Comparison of ENCODE assay signal across 14 mouse cellular contexts in genomic region chr7:116298389-116298788, GRCm38 (mm10). TPM values are rescaled to one million over a fixed set of nuclear protein-coding genes. Genes with fewer than 3 reads are reported as not detected.
DNase-seq lines count a peak whose midpoint lies in the region; ATAC-seq lines count a peak whose summit lies in the region.
"Had no signal": no experiment of that assay in that cellular context is flagged by ENCODE, and none has a peak within 500 bp of the region (broad histone marks: within the 10 kb centered on the region; RNA-seq: fewer than 3 reads in every experiment).

No protein-coding gene starts in this region.

- no peaks in the 10 kb centered on the region for H3K27me3 ChIP-seq in forebrain, embryonic 10.5 days (ENCODE audit: poor library complexity, severe bottlenecking)
- H3K27me3 ChIP-seq in forebrain, embryonic 12.5 days = no peaks in the 10 kb centered on the region
- no peaks in the 10 kb centered on the region for H3K27me3 ChIP-seq in midbrain, embryonic 10.5 days (ENCODE audit: low read depth, poor library complexity, severe bottlenecking)
- no peaks in the 10 kb centered on the region for H3K27me3 ChIP-seq in midbrain, embryonic 16.5 days (ENCODE audit: control insufficient read depth, insufficient read depth, low read depth, low read length)
- no peaks in the 10 kb centered on the region for H3K27me3 ChIP-seq in forebrain, embryonic 16.5 days (replicated peaks; ENCODE audit: control insufficient read depth, insufficient read depth, low read length)
- H3K27me3 ChIP-seq: heart, embryonic 12.5 days; limb, embryonic 12.5 days; midbrain, embryonic 15.5 days had no signal

- peaks cover 23% of the 10 kb centered on the region for H3K36me3 ChIP-seq in forebrain, embryonic 10.5 days (replicated peaks)
- no peaks in the 10 kb centered on the region for H3K36me3 ChIP-seq in forebrain, embryonic 12.5 days (replicated peaks)
- peaks cover 12% of the 10 kb centered on the region; the same call in 1 of the 2 replicates for H3K36me3 ChIP-seq in midbrain, embryonic 10.5 days
- no peaks in the 10 kb centered on the region for H3K36me3 ChIP-seq in midbrain, embryonic 16.5 days (ENCODE audit: control insufficient read depth, insufficient read depth, low read length)
- no peaks in the 10 kb centered on the region for H3K36me3 ChIP-seq in forebrain, embryonic 16.5 days (ENCODE audit: control insufficient read depth, insufficient read depth)
- H3K36me3 ChIP-seq: heart, embryonic 12.5 days; limb, embryonic 12.5 days; midbrain, embryonic 15.5 days had no signal

- WGBS in forebrain, embryonic 10.5 days = 87% methylated on average over 10 of the region's 10 CpGs
- 78% methylated on average over 10 of the region's 10 CpGs for WGBS in forebrain, embryonic 12.5 days
- WGBS in midbrain, embryonic 10.5 days = 82% methylated on average over 10 of the region's 10 CpGs
- 65% methylated on average over 10 of the region's 10 CpGs for WGBS in midbrain, embryonic 16.5 days
- 42% methylated on average over 10 of the region's 10 CpGs for WGBS in forebrain, embryonic 16.5 days

- H3K27ac ChIP-seq in forebrain, embryonic 10.5 days = peak overlapping the region; percentile 35; the same call in 1 of the 2 replicates
- no peak overlapping the region for H3K27ac ChIP-seq in forebrain, embryonic 12.5 days
- 0 out of 2 replicates have a peak overlapping the region, but pooled peaks have one; percentile 10 for H3K27ac ChIP-seq in midbrain, embryonic 10.5 days (replicated peaks)
- H3K27ac ChIP-seq in midbrain, embryonic 16.5 days (ENCODE audit: low read length) = no peak overlapping the region
- no peak overlapping the region for H3K27ac ChIP-seq in forebrain, embryonic 16.5 days (ENCODE audit: low read length)
- H3K27ac ChIP-seq: gastrocnemius, adult 2 months; limb, embryonic 12.5 days; midbrain, embryonic 15.5 days had no signal

- no peak for ATAC-seq in forebrain, embryonic 12.5 days (ENCODE audit: low FRiP score)
- no peak for ATAC-seq in midbrain, embryonic 16.5 days
- ATAC-seq in forebrain, embryonic 16.5 days = peak; percentile 77
- ATAC-seq: midbrain, embryonic 15.5 days had no signal

- no peak overlapping the region for H3K4me2 ChIP-seq in forebrain, embryonic 12.5 days
- no peak overlapping the region for H3K4me2 ChIP-seq in midbrain, embryonic 16.5 days (ENCODE audit: low read length)
- no peak overlapping the region for H3K4me2 ChIP-seq in forebrain, embryonic 16.5 days (ENCODE audit: low read length)
- H3K4me2 ChIP-seq: heart, embryonic 12.5 days; limb, embryonic 12.5 days; midbrain, embryonic 15.5 days had no signal

- no peak overlapping the region for H3K9ac ChIP-seq in forebrain, embryonic 12.5 days
- no peak overlapping the region; the same call in 1 of the 2 replicates for H3K9ac ChIP-seq in midbrain, embryonic 16.5 days (ENCODE audit: low read depth, low read length)
- H3K9ac ChIP-seq in forebrain, embryonic 16.5 days (replicated peaks; ENCODE audit: low read depth, low read length) = 0 out of 2 replicates have a peak overlapping the region, but pooled peaks have one; percentile 5
- H3K9ac ChIP-seq: heart, embryonic 12.5 days; limb, embryonic 12.5 days; midbrain, embryonic 15.5 days had no signal

- DNase-seq in forebrain, embryonic 10.5 days (ENCODE audit: extremely low spot score, low spot score) = no peak
- no peak for DNase-seq in midbrain, embryonic 10.5 days (ENCODE audit: low spot score)
- DNase-seq in kidney, postnatal 36 days = peak; percentile 85 to 88
- no peak for DNase-seq in embryo, embryonic 10.5 days (ENCODE audit: low spot score)
- DNase-seq: gastrocnemius, adult 2 months; layer of hippocampus, postnatal 36 days; lung, postnatal 4 days; thymus, postnatal 36 days had no signal

- peaks cover 30% of the 10 kb centered on the region for H3K4me1 ChIP-seq in forebrain, embryonic 10.5 days
- H3K4me1 ChIP-seq in forebrain, embryonic 12.5 days = no peaks in the 10 kb centered on the region; the same call in 1 of the 2 replicates
- peaks cover 30% of the 10 kb centered on the region for H3K4me1 ChIP-seq in midbrain, embryonic 10.5 days
- no peaks in the 10 kb centered on the region for H3K4me1 ChIP-seq in midbrain, embryonic 16.5 days (ENCODE audit: control insufficient read depth, insufficient read depth, low read length)
- peaks cover 15% of the 10 kb centered on the region for H3K4me1 ChIP-seq in forebrain, embryonic 16.5 days (replicated peaks; ENCODE audit: control insufficient read depth, insufficient read depth, low read length)
- H3K4me1 ChIP-seq: midbrain, embryonic 15.5 days had no signal

- H3K9me3 ChIP-seq in forebrain, embryonic 10.5 days = no peaks in the 10 kb centered on the region
- H3K9me3 ChIP-seq in forebrain, embryonic 12.5 days = no peaks in the 10 kb centered on the region
- no peaks in the 10 kb centered on the region for H3K9me3 ChIP-seq in midbrain, embryonic 10.5 days (replicated peaks)
- no peaks in the 10 kb centered on the region for H3K9me3 ChIP-seq in midbrain, embryonic 16.5 days (replicated peaks; ENCODE audit: control insufficient read depth, low read length, poor library complexity, severe bottlenecking)
- H3K9me3 ChIP-seq in forebrain, embryonic 16.5 days (ENCODE audit: control insufficient read depth, low read length) = no peaks in the 10 kb centered on the region
- H3K9me3 ChIP-seq: heart, embryonic 12.5 days; limb, embryonic 12.5 days; midbrain, embryonic 15.5 days had no signal

- H3K4me3 ChIP-seq in forebrain, embryonic 10.5 days = no peak overlapping the region
- H3K4me3 ChIP-seq in forebrain, embryonic 12.5 days (replicated peaks) = no peak overlapping the region
- no peak overlapping the region for H3K4me3 ChIP-seq in midbrain, embryonic 10.5 days
- H3K4me3 ChIP-seq in midbrain, embryonic 16.5 days (ENCODE audit: low read depth, low read length) = no peak overlapping the region
- no peak overlapping the region for H3K4me3 ChIP-seq in forebrain, embryonic 16.5 days (replicated peaks; ENCODE audit: low read length)
- H3K4me3 ChIP-seq: gastrocnemius, adult 2 months; heart, embryonic 12.5 days; limb, embryonic 12.5 days; midbrain, embryonic 15.5 days had no signal

RNA-seq across cellular contexts. Expression of gene Plekha7, which starts 9.8 kb away (rescaled TPM):
- polyA plus RNA-seq in forebrain, embryonic 10.5 days (2016; fragmentation: Nextera tagmentation; extraction: Ambion mirVana) = 27.7 and 28.3 TPM in 2 replicates
- polyA plus RNA-seq in forebrain, embryonic 12.5 days (2016; fragmentation: Nextera tagmentation; extraction: Ambion mirVana) = 18.6 and 20.8 TPM in 2 replicates
- polyA plus RNA-seq in midbrain, embryonic 10.5 days (2016; fragmentation: Nextera tagmentation; extraction: Ambion mirVana) = 25.5 and 25.7 TPM in 2 replicates
- polyA plus RNA-seq in midbrain, embryonic 16.5 days (2015; fragmentation: Nextera tagmentation; extraction: Ambion mirVana) = 10.1 and 12.8 TPM in 2 replicates
- polyA plus RNA-seq in forebrain, embryonic 16.5 days (2015; fragmentation: Nextera tagmentation; extraction: Ambion mirVana) = 8.7 and 8.8 TPM in 2 replicates

RNA-seq across cellular contexts. Expression of gene Rps13, which starts 35.6 kb away (rescaled TPM):
- polyA plus RNA-seq in forebrain, embryonic 10.5 days (2016; fragmentation: Nextera tagmentation; extraction: Ambion mirVana) = 830 and 840 TPM in 2 replicates
- polyA plus RNA-seq in forebrain, embryonic 12.5 days (2016; fragmentation: Nextera tagmentation; extraction: Ambion mirVana) = 607 and 697 TPM in 2 replicates
- polyA plus RNA-seq in midbrain, embryonic 10.5 days (2016; fragmentation: Nextera tagmentation; extraction: Ambion mirVana) = 708 and 841 TPM in 2 replicates
- polyA plus RNA-seq in midbrain, embryonic 16.5 days (2015; fragmentation: Nextera tagmentation; extraction: Ambion mirVana) = 426 and 439 TPM in 2 replicates
- 452 and 498 TPM in 2 replicates for polyA plus RNA-seq in forebrain, embryonic 16.5 days (2015; fragmentation: Nextera tagmentation; extraction: Ambion mirVana)

Comparison
In these comparisons a context has a peak if more than half of its experiments do, and no peak if none do; other contexts are left out.
1. H3K27ac ChIP-seq: peak in forebrain, embryonic 10.5 days (single experiment) and midbrain, embryonic 10.5 days (single experiment); none in forebrain, embryonic 12.5 days (single experiment), midbrain, embryonic 16.5 days (single experiment) and forebrain, embryonic 16.5 days (single experiment).
2. DNase-seq: peak in kidney, postnatal 36 days (2 of 2); none in forebrain, embryonic 10.5 days (single experiment), midbrain, embryonic 10.5 days (single experiment) and embryo, embryonic 10.5 days (single experiment).